Mouse (Mus musculus): ENCODE measurements around the gene Strip2.

DNA sequence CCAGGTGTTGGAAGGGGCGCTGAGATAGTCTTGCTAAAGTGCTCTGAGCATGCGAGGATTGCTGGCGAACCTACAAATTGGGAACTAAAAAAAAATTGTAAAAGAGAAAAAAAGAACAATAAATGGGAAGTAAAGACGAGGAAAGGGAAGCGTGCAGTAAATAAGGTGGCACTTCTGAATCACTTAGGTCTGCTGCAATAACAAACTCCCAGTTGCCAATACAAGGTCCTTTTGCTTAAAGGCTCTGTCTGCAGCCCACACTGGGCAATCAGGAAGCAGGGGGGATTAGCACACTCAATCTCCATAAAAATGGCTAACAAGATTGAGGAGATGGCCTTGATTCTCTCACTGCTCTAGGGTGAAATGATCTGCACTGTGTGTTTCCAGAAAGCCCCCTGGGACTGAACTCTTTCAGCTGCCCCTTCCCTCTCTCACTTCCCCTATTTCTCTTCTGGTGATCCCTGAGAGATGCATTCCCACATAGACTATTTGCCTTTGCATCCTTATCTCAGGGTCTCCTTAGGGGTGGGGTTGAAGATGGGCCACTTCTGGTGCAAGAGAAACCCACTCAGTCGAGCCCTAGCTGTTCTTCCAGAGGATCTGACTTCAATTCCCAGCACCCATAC lies 8.9 kb downstream of the Strip2 start:
- TF ChIP-seq POLR2A (IDR thresholded peaks at IDR 0.05; ENCODE audit: borderline replicate concordance, extremely low read depth, low read depth, low read length) (no peak), CTCF (IDR thresholded peaks at IDR 0.05; ENCODE audit: insufficient read depth, low read length) (no peak)
